Mouse (Mus musculus): Measurements from ENCODE around the gene Siva1. TPM values are rescaled to one million over a fixed set of nuclear protein-coding genes. Genes with fewer than 3 reads are reported as not detected.
A peak's percentile ranks its signal among the peaks of the same experiment; 100 is the strongest.

The Siva1 gene
- total RNA-seq, 2 experiments from 2014 or later, result 42.9 to 43.8 TPM

DNA sequence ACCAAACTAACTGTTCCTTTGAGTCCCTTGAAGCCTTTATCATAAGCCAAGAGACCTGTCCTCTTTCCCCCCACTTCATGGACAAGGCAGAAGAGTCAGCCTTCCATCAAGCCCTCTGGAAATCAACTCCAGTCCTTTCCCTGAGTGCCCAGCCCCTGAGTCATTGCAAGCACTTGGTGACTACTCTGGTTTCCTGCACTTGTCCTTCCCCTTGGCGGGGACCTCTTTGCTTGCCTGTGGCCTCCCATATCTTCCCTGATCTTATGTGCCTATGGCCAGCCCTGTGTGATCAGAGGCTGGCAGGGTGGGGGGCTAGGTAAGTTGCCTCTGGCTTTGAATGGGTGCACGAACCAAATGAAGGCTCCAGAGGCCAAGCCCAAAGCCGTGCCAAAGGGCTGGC lies 22.6 kb upstream of the Siva1 start:
- DNase-seq (ENCODE audit: low spot score in 2 of 2), result no peak

- DNase-seq (ENCODE audit: low spot score in 2 of 2), result peak in 1 of 2 experiments; percentile 66
These were observed 20.7 kb upstream of the Siva1 start for GRCm38 (mm10) chr12:112623742-112624141.

- DNase-seq (ENCODE audit: low spot score in 2 of 2), result no peak
These were observed 18.8 kb upstream of the Siva1 start for GRCm38 (mm10) chr12:112625700-112626099.

- DNase-seq (ENCODE audit: low spot score in 2 of 2), result no peak
These were observed 18.0 kb upstream of the Siva1 start for GRCm38 (mm10) chr12:112626455-112626854.

DNA sequence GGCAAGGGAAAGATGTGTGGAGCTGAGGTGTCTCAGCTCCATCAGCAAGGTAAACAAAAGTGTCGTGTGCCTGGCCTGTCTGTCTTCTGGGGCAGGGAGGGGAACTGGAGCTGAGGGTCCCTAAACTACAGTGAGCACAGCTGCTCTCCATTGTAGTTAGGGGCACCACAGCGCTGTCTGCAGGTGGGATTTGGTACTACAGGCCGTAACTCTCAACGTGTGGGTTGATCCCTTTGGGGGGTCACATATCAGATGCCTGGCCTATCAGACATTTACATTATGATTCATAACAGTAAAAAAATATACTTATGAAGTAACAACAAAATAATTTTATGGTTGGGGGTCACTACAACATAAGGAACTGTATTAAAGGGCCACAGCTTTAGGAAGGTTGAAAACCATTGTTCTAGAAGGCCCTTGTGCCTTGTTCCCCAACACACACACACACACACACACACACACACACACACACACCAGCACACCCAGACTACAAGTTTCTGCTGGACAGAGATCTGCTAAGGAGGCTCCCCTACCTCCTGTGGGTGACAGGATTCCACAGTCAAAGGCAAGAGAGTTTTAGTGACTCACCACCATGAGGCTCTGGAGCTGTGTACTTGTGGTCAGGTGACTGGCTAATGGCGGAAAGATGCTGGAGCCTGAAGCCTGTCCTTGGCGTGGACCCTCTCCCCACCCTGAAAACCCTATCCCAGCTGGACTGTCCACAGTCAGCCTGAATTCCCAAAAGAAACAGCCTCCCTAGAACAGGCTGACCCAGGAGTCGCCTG lies 17.2 kb upstream of the Siva1 start:
- no peak for DNase-seq (ENCODE audit: low spot score in 2 of 2)

GRCm38 (mm10) chr12:112628197-112628596 lies 16.3 kb upstream of the Siva1 start:
- DNase-seq (ENCODE audit: low spot score in 2 of 2), result no peak

GRCm38 (mm10) chr12:112628928-112629721 lies 15.4 kb upstream of the Siva1 start:
- DNase-seq (ENCODE audit: low spot score in 2 of 2), result no peak

- no peak for DNase-seq (ENCODE audit: low spot score in 2 of 2)
These were observed 14.4 kb upstream of the Siva1 start for GRCm38 (mm10) chr12:112630029-112630428.

- DNase-seq (ENCODE audit: low spot score in 2 of 2), result no peak
These were observed 13.7 kb upstream of the Siva1 start for GRCm38 (mm10) chr12:112630796-112631195.

DNA sequence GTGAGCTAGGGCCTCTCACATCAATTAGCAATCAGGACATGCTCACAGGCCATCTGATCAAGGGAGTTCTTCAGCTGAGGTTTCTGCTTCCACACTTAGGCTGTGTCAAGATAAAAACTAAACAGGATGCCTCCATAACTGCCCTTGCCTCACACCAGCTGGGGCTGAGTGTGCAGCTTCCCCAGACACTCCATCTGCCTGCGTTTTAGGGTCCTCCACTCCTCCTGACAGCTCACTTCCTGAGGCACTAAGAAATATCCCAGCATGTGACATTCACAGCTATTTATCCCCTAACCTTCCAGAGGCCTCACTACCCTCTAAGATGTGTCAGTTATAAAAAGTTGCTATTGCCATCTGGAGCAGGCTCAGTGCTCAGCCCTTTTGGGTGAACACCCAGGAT lies 13.0 kb upstream of the Siva1 start:
- no peak for DNase-seq (ENCODE audit: low spot score in 2 of 2)

DNA sequence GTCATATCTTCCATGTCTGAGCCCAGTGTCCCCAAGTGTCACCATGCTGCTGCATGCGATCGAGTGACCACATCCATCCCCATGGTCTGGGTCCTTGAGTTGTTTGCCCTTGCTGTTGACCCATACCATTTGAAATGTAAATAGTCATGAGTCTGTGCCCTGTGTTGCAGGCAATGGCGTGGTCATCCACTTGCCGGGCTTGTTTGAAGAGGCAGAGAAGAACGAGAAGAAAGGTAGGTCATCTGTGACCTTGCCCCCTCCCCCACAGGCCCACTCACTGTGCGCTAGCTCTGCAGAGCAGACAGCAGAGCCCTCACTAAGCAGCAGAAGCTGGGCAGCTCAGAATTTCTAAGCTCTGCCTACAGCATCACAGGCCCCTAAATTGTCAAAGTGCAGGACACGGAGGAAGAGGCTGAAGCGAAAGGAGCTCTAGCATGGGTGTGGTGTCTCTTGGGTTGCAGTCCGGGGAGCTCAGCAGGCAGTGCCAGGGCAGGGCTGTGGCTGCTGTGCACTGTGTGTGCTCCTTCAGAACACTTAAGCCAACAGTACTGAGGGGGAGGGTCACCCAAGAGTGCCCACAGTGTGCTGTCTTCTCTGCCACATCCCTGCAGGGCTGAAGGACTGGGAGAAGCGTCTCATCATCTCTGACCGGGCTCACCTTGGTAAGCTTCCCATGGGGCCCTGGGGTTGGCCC lies 12.2 kb upstream of the Siva1 start:
- no peak for DNase-seq (ENCODE audit: low spot score in 2 of 2)

- no peak for DNase-seq (ENCODE audit: low spot score in 2 of 2)
These were observed 11.6 kb upstream of the Siva1 start for GRCm38 (mm10) chr12:112632907-112633306.

DNA sequence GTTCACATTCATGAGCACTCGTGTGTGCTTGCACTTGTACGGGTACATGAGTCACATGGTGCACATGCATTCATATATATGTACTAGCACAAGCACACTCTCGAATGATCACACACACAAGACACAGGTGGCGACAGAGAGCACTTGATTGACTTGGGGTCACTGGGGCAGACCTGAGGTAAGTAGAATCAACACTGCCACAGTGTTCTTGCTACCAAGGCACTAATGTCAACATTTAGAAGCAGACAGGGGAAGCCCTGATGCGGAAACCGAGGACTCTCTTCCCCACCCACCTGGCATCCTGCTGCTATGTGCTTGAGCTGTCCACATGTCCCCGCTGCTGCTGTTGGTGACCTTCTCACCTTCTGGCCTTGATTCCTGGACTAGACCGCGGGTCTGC lies 10.8 kb upstream of the Siva1 start:
- DNase-seq (ENCODE audit: low spot score in 2 of 2), result no peak

DNA sequence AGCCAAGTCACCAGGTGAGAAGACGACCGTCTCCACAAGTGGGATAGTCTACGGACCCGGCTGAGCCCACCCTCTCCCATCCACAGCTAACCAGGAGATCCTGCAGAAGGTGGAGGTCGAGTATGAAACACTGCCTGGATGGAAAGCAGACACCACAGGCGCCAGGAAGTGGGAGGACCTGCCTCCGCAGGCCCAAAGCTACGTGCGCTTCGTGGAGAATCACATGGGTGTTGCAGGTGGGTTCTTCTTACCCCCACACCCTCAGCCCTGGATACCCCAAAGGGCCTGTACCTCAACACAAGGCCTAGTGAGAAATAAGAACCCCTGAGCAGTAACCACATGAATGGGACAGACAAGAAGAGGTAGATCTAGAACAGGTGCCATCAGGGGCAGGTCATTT lies 5.0 kb upstream of the Siva1 start:
- no peak for DNase-seq (ENCODE audit: low spot score in 2 of 2)

GRCm38 (mm10) chr12:112643126-112643525 lies 1.4 kb upstream of the Siva1 start:
- DNase-seq (ENCODE audit: low spot score in 2 of 2), result no peak

DNA sequence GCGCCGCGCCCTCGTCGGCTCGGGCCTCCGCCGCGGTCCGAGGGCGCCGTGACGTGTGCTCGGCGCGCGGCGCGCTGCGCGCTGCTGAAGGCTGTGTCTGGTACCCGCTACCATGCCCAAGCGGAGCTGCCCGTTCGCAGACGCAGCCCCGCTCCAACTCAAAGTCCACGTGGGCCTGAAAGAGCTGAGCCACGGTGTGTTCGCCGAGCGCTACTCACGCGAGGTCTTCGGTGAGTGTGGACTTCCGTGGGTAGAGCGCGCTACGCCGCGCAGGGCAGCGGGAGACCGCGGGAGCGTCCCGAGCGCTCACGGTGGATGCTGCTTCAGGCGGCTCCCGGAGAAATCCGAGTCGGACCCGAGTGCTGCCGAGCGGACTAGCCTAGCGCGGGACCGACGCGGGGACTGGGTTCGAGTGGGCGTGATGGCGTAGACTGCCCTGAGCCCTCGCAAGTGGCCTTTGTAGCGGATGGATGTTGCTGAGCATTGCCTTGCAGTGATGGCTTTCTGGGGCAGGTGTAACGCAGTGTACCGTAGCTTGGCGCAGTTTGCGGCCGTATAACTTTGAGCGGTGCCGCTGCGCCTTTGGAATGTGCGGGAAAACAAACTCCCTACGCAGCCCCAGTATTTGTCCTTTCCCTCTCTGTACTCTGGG lies 502 bp downstream of the Siva1 start:
- DNase-seq (ENCODE audit: low spot score in 2 of 2), result peak in 1 of 2 experiments; percentile 59

- no peak for DNase-seq (ENCODE audit: low spot score in 2 of 2)
These were observed 1.7 kb downstream of the Siva1 start for GRCm38 (mm10) chr12:112646139-112646538.

DNA sequence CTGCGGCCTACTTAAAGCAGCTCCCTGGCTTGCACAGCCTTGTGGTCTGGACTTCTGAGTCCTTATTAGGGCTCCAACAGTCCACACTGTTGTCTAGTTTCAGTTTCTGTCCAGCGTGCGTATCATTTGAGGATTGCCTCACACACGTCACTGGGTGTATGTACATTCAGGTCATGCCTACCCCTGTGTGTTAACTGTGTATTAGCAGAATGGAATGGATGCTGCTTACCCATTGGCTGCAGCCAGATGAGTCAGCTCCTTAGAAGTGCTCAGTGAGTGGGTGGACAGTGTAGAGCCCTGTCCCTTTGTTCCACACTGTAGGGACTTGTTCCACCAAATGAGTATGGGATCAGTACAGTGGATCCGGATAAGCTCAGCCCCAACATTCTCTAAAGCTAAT lies 3.6 kb downstream of the Siva1 start:
- no peak for DNase-seq (ENCODE audit: low spot score in 2 of 2)

GRCm38 (mm10) chr12:112651778-112652439 lies 7.4 kb downstream of the Siva1 start:
- no peak for DNase-seq (ENCODE audit: low spot score in 2 of 2)

- peak; percentile 61 to 87 for DNase-seq (ENCODE audit: low spot score in 2 of 2)
These were observed 8.8 kb downstream of the Siva1 start for GRCm38 (mm10) chr12:112653157-112653824.

Data from gastrocnemius, postnatal 4 days (tissue).